In genomic region chr6:139876691-139877090, GRCm38 (mm10) we compare ENCODE assay signal across 27 mouse cellular contexts.
"Had no signal": no experiment of that assay in that cellular context is flagged by ENCODE, and none has a peak within 500 bp of the region (broad histone marks: within the 10 kb centered on the region; RNA-seq: fewer than 3 reads in every experiment).

No protein-coding gene starts in this region.

- H3K4me2 ChIP-seq: embryonic facial prominence, embryonic 12.5 days; embryonic facial prominence, embryonic 13.5 days; embryonic facial prominence, embryonic 15.5 days; forebrain, embryonic 12.5 days; forebrain, embryonic 13.5 days; forebrain, embryonic 15.5 days had no signal

- H3K4me3 ChIP-seq: embryonic facial prominence, embryonic 10.5 days; embryonic facial prominence, embryonic 12.5 days; embryonic facial prominence, embryonic 13.5 days; embryonic facial prominence, embryonic 15.5 days; erythroblast, embryonic 14.5 days; forebrain, embryonic 10.5 days; forebrain, embryonic 12.5 days; forebrain, embryonic 13.5 days; forebrain, embryonic 15.5 days; heart, adult 2 months had no signal

- H3K27ac ChIP-seq: embryonic facial prominence, embryonic 10.5 days; embryonic facial prominence, embryonic 12.5 days; embryonic facial prominence, embryonic 13.5 days; embryonic facial prominence, embryonic 15.5 days; forebrain, embryonic 10.5 days; forebrain, embryonic 12.5 days; forebrain, embryonic 13.5 days; forebrain, embryonic 15.5 days had no signal

- H3K27me3 ChIP-seq: embryonic facial prominence, embryonic 12.5 days; embryonic facial prominence, embryonic 13.5 days; embryonic facial prominence, embryonic 15.5 days; forebrain, embryonic 12.5 days; forebrain, embryonic 13.5 days; forebrain, embryonic 15.5 days had no signal

- H3K4me1 ChIP-seq: embryonic facial prominence, embryonic 10.5 days; embryonic facial prominence, embryonic 12.5 days; embryonic facial prominence, embryonic 13.5 days; embryonic facial prominence, embryonic 15.5 days; forebrain, embryonic 10.5 days; forebrain, embryonic 12.5 days; forebrain, embryonic 13.5 days; forebrain, embryonic 15.5 days had no signal

- H3K9me3 ChIP-seq: embryonic facial prominence, embryonic 10.5 days; embryonic facial prominence, embryonic 12.5 days; embryonic facial prominence, embryonic 13.5 days; embryonic facial prominence, embryonic 15.5 days; forebrain, embryonic 10.5 days; forebrain, embryonic 12.5 days; forebrain, embryonic 13.5 days; forebrain, embryonic 15.5 days had no signal

- DNase-seq: cerebellum, adult 18-20 months; cerebellum, adult 2 months; cerebellum, adult 8-10 months; cerebellum, adult 9-10 months; cerebellum, adult 9-11 months; cerebellum, postnatal 10 days; cerebellum, postnatal 14 days; cerebellum, postnatal 25 days; cerebellum, postnatal 36 days; embryo, embryonic 11 days; forebrain, postnatal 0 days; gastrocnemius, postnatal 10 days; gastrocnemius, postnatal 14 days; gastrocnemius, postnatal 36 days; heart, adult 18-20 months; heart, adult 2 months had no signal

- ATAC-seq: forebrain, embryonic 13.5 days; forebrain, embryonic 14.5 days; forebrain, embryonic 15.5 days; forebrain, embryonic 16.5 days; forebrain, postnatal 0 days had no signal

- H3K36me3 ChIP-seq: embryonic facial prominence, embryonic 10.5 days; embryonic facial prominence, embryonic 12.5 days; embryonic facial prominence, embryonic 13.5 days; embryonic facial prominence, embryonic 15.5 days; forebrain, embryonic 10.5 days; forebrain, embryonic 12.5 days; forebrain, embryonic 15.5 days had no signal

- H3K9ac ChIP-seq: embryonic facial prominence, embryonic 12.5 days; embryonic facial prominence, embryonic 13.5 days; embryonic facial prominence, embryonic 15.5 days; forebrain, embryonic 12.5 days; forebrain, embryonic 13.5 days; forebrain, embryonic 15.5 days; forebrain, postnatal 0 days had no signal
